Mouse (Mus musculus) bone marrow macrophage, adult 2 months (primary cell): Measurements from ENCODE around the gene Cdh3.

Experiments used
- CTCF ChIP-seq: IDR thresholded peaks from 2 replicates; pipeline ENCODE4 v1.5.1; 2012; ENCODE audit warnings: low read depth, mild to moderate bottlenecking, low read length, moderate library complexity
- POLR2A ChIP-seq: IDR thresholded peaks from 2 replicates; pipeline ENCODE4 v1.6.1; 2012; ENCODE audit warnings: mild to moderate bottlenecking, low read depth, low read length, borderline replicate concordance

DNA sequence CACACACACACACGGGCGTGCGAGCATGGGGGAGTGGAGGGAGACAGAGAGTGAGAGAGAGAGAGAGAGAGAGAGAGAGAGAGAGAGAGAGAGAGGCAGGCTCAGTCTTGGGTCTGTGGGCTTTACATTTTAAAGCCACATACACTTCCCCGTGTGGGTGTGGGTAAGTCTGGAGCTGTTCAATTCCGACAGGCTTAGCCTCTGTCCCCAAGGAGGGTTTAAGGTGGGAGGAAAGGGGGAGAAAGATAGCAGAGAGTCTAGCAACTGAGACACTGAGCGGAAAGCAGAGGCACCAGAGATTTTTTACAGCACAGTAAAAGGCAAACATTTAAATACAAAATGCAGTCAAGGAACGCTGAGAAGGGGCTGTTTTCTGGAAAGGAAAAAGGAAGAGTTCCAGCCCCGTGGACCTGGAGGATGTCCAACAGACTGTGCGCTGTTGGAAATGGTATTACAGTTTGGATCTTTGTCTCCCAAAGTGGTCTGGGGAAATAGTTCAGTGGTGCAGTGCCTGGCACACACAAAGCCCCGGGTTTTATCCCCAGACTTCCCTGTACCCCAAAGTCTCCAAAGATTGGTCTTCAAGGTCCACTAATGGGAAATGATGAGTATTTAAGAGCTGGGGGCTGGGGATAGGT lies 5.2 kb upstream of the Cdh3 start:
- TF ChIP-seq CTCF: no peak
- no peak for TF ChIP-seq POLR2A
